Mouse (Mus musculus): ENCODE measurements around the gene Tchp. TPM values are rescaled to one million over a fixed set of nuclear protein-coding genes. Genes with fewer than 3 reads are reported as not detected.

The Tchp gene
- polyA plus RNA-seq, 2 experiments from 2014 or later, result 3.7 to 14.3 TPM

- ATAC-seq, result no peak
These were observed 33.0 kb downstream of the Tchp start for GRCm38 (mm10) chr5:114740595-114740994.

GRCm38 (mm10) chr5:114742572-114742971 lies 35.0 kb downstream of the Tchp start:
- ATAC-seq, result no peak

- no peak for ATAC-seq
These were observed 35.6 kb downstream of the Tchp start for GRCm38 (mm10) chr5:114742998-114743696.

DNA sequence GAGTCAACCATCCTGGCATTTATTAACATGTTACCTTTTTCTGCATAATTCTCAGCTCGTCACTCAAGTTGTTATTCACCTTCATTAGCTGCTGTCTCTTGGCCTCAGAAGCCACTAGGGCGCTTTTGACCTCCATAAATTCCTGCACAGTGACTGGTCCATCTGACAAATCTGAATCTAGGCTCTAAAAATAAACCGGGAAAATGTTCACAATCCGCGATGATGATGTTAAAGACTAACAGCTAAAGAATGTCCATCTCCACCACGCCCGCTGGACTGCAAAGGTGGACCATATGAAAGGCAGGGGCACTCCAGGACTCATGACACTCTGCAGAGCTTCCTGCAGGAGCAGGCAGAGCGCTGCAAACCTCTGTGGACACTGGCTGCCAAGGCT lies 36.1 kb downstream of the Tchp start:
- no peak for ATAC-seq

- ATAC-seq, result no peak
These were observed 38.0 kb downstream of the Tchp start for GRCm38 (mm10) chr5:114745581-114745980.

DNA sequence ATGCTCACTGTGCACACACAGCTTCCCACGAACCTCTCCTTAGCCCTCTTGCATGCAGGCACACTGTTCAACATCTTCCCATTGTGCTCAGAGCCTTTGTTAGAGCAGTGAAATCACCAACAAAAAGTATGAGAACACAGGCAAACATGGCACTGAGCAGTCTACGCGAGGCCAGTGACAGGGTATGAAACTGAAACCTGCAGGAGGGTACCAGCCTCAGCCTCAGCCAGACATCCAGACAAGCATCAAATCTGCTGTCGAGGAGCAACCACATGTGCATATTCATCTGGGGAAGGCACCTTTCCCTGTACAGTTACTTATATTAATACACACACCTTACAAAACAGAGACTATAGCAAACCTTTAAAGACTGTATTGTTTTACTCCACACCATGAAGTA lies 39.3 kb downstream of the Tchp start:
- no peak for ATAC-seq

DNA sequence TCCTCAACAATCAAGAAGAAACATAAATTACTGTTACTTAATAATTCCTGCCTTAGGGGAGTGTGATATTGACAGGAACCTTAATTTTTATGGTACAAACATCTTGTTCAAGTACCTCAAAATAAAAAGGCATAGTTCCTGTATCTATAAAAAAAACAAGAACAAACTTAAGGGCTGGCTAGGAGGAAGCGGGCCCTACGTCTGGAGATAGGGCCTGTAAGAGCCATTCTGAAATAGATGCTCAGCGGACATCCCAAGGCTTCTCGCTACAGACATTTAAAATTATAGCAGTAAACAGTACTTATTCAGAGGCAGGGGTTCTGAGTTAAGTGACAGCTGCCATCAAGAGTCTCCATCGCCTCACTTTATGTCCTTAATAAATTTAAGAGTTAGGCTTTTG lies 40.0 kb downstream of the Tchp start:
- no peak for ATAC-seq

GRCm38 (mm10) chr5:114750325-114750724 lies 42.8 kb downstream of the Tchp start:
- ATAC-seq, result no peak

DNA sequence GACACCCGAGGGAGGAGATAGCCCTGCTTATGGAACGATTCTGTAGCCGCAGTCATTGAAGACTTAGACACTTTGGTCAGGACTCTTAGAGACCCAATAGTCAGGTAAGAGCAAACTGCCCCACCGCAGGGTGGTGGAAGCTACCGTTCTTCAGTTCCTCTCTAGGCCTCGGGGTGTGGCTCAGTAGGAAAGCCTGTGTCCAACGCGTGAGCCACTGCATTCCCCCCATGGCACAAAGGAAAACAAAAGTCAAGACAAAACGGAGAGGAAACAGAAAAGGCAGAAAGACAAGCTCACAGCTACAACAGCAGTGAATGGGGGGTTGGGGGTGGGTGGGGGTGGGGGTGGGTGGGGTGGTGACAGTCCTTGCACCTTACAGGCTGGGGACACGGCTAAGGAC lies 44.8 kb downstream of the Tchp start:
- no peak for ATAC-seq

- ATAC-seq, result no peak
These were observed 45.8 kb downstream of the Tchp start for GRCm38 (mm10) chr5:114753384-114753783.

DNA sequence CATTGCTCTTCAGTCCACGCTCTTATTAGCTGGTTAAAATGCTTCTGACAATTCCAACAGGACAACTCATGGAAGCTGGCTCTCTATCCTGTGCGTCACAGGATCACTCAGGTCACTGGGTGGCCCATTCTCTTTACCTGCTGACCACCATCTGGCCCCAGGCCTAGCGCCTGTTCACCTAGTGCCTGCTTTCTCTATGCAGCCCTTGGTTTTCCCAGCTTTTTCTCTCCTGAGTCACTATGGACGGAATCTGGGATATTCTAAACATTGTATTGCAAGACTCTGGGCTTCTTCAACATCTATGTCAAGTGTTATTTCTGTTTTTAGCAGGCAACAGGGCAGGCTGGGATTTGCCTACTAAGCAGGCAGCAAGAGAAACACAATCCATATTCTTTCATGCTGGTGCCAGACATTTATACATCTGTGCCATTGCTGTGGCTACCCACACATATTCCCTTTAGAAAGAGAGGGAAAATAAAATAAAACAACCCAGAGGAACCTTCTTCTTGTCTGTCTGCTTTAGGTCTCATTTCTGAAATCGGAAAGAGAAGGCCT lies 52.1 kb downstream of the Tchp start:
- no peak for ATAC-seq

DNA sequence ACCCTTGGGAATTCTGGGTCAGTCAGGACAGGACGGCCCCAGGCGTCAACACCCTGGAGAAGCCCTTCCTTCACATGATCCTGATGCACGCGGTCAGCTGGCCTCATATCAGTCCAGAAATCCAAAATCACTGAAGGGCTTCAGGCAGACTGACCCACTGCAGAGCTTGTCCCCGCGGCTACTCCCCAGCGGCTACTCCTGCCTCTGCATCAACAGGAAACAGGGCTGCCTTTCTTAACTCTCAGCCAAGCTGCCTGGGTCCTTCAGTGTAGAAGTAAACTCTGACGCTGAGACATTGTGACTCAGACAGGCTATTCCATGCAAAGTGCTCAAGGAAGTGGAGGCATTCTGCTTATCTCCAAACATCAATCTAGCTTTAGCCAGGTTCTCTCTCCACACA lies 54.4 kb downstream of the Tchp start:
- no peak for ATAC-seq

- no peak for ATAC-seq
These were observed 57.5 kb downstream of the Tchp start for GRCm38 (mm10) chr5:114764812-114765735.

GRCm38 (mm10) chr5:114766686-114767085 lies 59.1 kb downstream of the Tchp start:
- ATAC-seq, result no peak

DNA sequence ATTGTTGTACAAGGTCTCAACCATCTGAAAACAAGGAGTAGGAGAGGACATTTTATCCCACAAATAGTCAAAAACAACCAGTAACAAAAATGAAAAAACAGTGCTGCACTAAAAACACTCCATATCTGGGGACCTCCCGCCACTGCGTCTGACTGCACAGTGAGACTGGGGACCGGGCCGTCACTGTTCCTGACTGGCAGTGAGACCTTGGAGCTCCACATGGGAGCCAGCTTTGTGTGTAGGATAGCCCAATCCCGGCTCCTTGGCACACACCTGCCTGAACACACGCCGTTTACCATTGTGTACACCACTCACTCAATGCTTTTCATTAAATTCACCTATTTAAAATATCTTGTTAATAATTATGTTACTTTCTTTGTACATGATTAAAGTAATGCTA lies 59.6 kb downstream of the Tchp start:
- no peak for ATAC-seq

DNA sequence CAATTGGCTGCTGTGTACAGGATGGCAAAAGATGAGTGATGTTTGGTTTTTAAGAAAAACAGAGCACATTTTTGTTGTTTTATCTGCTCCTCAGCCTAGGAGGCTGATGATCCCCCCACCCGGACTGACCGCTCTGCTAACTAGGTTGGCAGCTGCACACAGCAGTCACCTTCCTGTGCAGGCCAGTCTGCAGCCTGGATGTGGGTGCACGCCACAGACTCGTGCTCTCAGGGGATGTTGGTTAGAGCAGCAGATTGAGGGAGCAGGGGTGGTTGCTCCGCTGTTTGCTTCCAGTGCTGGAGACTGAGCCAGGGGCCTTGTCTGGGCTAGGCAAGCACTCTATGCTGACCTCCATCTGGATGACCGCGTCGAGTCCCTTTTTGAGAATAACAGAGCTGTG lies 62.2 kb downstream of the Tchp start:
- ATAC-seq, result no peak

DNA sequence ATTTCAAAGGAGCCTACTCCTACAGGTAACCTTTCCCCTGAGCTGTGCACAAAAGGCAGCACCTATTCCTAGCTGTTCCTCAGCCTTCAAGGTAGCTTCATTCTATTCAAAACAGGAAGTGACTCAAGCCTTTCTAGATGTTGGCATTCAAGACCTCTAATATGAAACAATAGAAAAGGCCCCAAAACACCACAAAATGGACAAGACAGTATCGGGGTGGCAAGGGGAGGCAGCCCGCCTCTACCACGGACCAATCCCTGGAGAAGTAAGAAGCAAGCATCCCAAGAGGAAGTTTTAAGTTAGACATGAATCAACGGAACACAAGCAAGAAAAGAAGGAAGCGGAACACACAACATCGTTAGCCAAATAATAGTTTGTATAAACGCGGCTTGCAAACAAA lies 64.2 kb downstream of the Tchp start:
- ATAC-seq, result no peak

Other genes with a start within 250 kb of the Tchp start
- not detected for gene Fam222a, start 139.7 kb upstream of the Tchp start, polyA plus RNA-seq (2017; shearing (Covaris generic))
- gene Trpv4, start 49.3 kb upstream of the Tchp start, polyA plus RNA-seq (2017; shearing (Covaris generic)), result 1 to 10 TPM in 1 of 2 experiments, under 1 TPM in 1; 0.13 to 1.4 TPM
- 100 to 1,000 TPM; 217 to 251 TPM for gene Gltp, start 16.8 kb upstream of the Tchp start, polyA plus RNA-seq (2017; shearing (Covaris generic))
- gene Ankrd13a, start 66.9 kb downstream of the Tchp start, polyA plus RNA-seq (2017; shearing (Covaris generic)), result 10 to 100 TPM; 13.9 to 23.3 TPM
- gene Git2, start 67.8 kb downstream of the Tchp start, polyA plus RNA-seq (2017; shearing (Covaris generic)), result 100 to 1,000 TPM; 147 to 207 TPM
- 10 to 100 TPM; 51.9 to 57.3 TPM for gene 1500011B03Rik, start 115.7 kb downstream of the Tchp start, polyA plus RNA-seq (2017; shearing (Covaris generic))
- not detected for gene 4930519G04Rik, start 145.9 kb downstream of the Tchp start, polyA plus RNA-seq (2017; shearing (Covaris generic))
- not detected for gene Gm9936, start 150.9 kb downstream of the Tchp start, polyA plus RNA-seq (2017; shearing (Covaris generic))
- 10 to 100 TPM; 19.0 to 21.2 TPM for gene Oasl2, start 189.2 kb downstream of the Tchp start, polyA plus RNA-seq (2017; shearing (Covaris generic))
- gene Oasl1, start 215.5 kb downstream of the Tchp start, polyA plus RNA-seq (2017; shearing (Covaris generic)), result 1 to 10 TPM; 5.8 to 9.1 TPM
- 10 to 100 TPM; 34.5 to 46.3 TPM for gene 2210016L21Rik, start 234.4 kb downstream of the Tchp start, polyA plus RNA-seq (2017; shearing (Covaris generic))